ENCODE assay signal across 10 mouse cellular contexts in genomic region chr14:57161201-57161600, GRCm38 (mm10). TPM values are rescaled to one million over a fixed set of nuclear protein-coding genes. Genes with fewer than 3 reads are reported as not detected.
A peak's percentile ranks its signal among the peaks of the same experiment; 100 is the strongest.
DNase-seq lines count a peak whose midpoint lies in the region; ATAC-seq and TF ChIP-seq lines count a peak whose summit lies in the region.
"Had no signal": no experiment of that assay in that cellular context is flagged by ENCODE, and none has a peak within 500 bp of the region (broad histone marks: within the 10 kb centered on the region; RNA-seq: fewer than 3 reads in every experiment).

No protein-coding gene starts in this region.

- no peak for TF ChIP-seq CTCF in intestine, postnatal 0 days (IDR thresholded peaks at IDR 0.05; ENCODE audit: low read depth)

- H3K4me1 ChIP-seq in intestine, postnatal 0 days (replicated peaks; ENCODE audit: control insufficient read depth, insufficient read depth, low read length), result no peaks in the 10 kb centered on the region

- H3K36me3 ChIP-seq in intestine, postnatal 0 days (ENCODE audit: control insufficient read depth, insufficient read depth), result no peaks in the 10 kb centered on the region

- H3K4me2 ChIP-seq in intestine, postnatal 0 days (replicated peaks; ENCODE audit: low read depth), result no peak overlapping the region; the same call in 1 of the 2 replicates

- H3K9me3 ChIP-seq in intestine, postnatal 0 days (ENCODE audit: control insufficient read depth), result no peaks in the 10 kb centered on the region

- ATAC-seq in frontal cortex, adult (ENCODE audit: low TSS enrichment), result no peak
- ATAC-seq in intestine, postnatal 0 days, result peak; percentile 45
- no peak for ATAC-seq in megakaryocyte-erythroid progenitor cell, adult 5-6 weeks (replicated peaks; ENCODE audit: low FRiP score, low TSS enrichment, poor library complexity, severe bottlenecking)

- H3K9ac ChIP-seq in intestine, postnatal 0 days (ENCODE audit: low read depth, low read length), result no peak overlapping the region

- 57% methylated on average over 4 of the region's 4 CpGs for WGBS in intestine, postnatal 0 days

- H3K4me3 ChIP-seq in intestine, postnatal 0 days (ENCODE audit: low read depth, low read length), result no peak overlapping the region

- H3K27ac ChIP-seq in intestine, postnatal 0 days (ENCODE audit: low read depth, low read length), result no peak overlapping the region

- peak; percentile 13 to 19 for DNase-seq in frontal cortex, postnatal 14 days (ENCODE audit: low spot score in 2 of 2)
- DNase-seq in 3T3-L1 (ENCODE audit: low read depth, low spot score) (peak; percentile 20), liver (no peak)
- peak; percentile 16 to 32 for DNase-seq in cerebellum, postnatal 14 days
- DNase-seq in right cerebral cortex, postnatal 36 days (ENCODE audit: low spot score in 2 of 2), result peak; percentile 8 to 13

- H3K27me3 ChIP-seq in intestine, postnatal 0 days (replicated peaks; ENCODE audit: control insufficient read depth, insufficient read depth, low read length), result no peaks in the 10 kb centered on the region

RNA-seq across cellular contexts. Expression of gene Gjb6, which starts 27.8 kb away (rescaled TPM):
- polyA plus RNA-seq in intestine, postnatal 0 days (2015; fragmentation: Nextera tagmentation; extraction: Ambion mirVana), result 0.33 and 0.63 TPM in 2 replicates
- total RNA-seq in megakaryocyte-erythroid progenitor cell, adult 5-6 weeks (2014; fragmentation: Nextera tagmentation), result not detected in 2 replicates
- not detected in 2 replicates for total RNA-seq in megakaryocyte-erythroid progenitor cell, adult 5-6 weeks (2017)
- total RNA-seq: CH12.LX; common myeloid progenitor, adult 5-6 weeks had no signal

RNA-seq across cellular contexts. Expression of gene Gm4491, which starts 45.5 kb away (rescaled TPM):
- polyA plus RNA-seq in intestine, postnatal 0 days (2015; fragmentation: Nextera tagmentation; extraction: Ambion mirVana), result 0.13 and 0.20 TPM in 2 replicates
- not detected in 2 replicates for total RNA-seq in megakaryocyte-erythroid progenitor cell, adult 5-6 weeks (2014; fragmentation: Nextera tagmentation)
- total RNA-seq in megakaryocyte-erythroid progenitor cell, adult 5-6 weeks (2017), result not detected in 2 replicates
- total RNA-seq: CH12.LX; common myeloid progenitor, adult 5-6 weeks had no signal

RNA-seq across cellular contexts. Expression of gene Gjb2, which starts 56.7 kb away (rescaled TPM):
- polyA plus RNA-seq in intestine, postnatal 0 days (2015; fragmentation: Nextera tagmentation; extraction: Ambion mirVana), result 50.0 and 53.4 TPM in 2 replicates
- 0.40 TPM in 1 of 2 replicates, not detected in the other for total RNA-seq in megakaryocyte-erythroid progenitor cell, adult 5-6 weeks (2014; fragmentation: Nextera tagmentation)
- total RNA-seq in megakaryocyte-erythroid progenitor cell, adult 5-6 weeks (2017), result 1.8 TPM in 1 of 2 replicates, not detected in the other
- total RNA-seq: CH12.LX; common myeloid progenitor, adult 5-6 weeks had no signal
